Mouse (Mus musculus) liver, postnatal 0 days (tissue): Measurements from ENCODE around the gene Polr1e. TPM values are rescaled to one million over a fixed set of nuclear protein-coding genes. Genes with fewer than 3 reads are reported as not detected.

ENCODE experiments used
- ATAC-seq: fragments of 200-750 bp; cut with Nextera tagmentation; 2 replicates; pipeline ENCODE4 v1.8.0; 2017; ENCODE audit warnings: mild to moderate bottlenecking, moderate library complexity
- DNase-seq: peaks from one replicate; pipeline ENCODE4 v3.0.0-alpha.2; 2016
- H3K27ac ChIP-seq: fragments of 300-500 bp; sonication (generic); 2 replicates; pipeline ENCODE4 v1.5.1; 2014; ENCODE audit warnings: antibody characterized with exemption, moderate library complexity, mild to moderate bottlenecking, low read depth
- H3K27me3 ChIP-seq: fragments of 300-500 bp; sonication (generic); 2 replicates; pipeline ENCODE4 v1.6.1; 2014; ENCODE audit warnings: low read length, control low read depth, mixed read lengths; ENCODE audit not compliant: insufficient read depth
- H3K36me3 ChIP-seq: fragments of 300-500 bp; sonication (generic); replicated peaks from 2 replicates; pipeline ENCODE4 v1.6.1; 2014; ENCODE audit warnings: mild to moderate bottlenecking, control low read depth, low read length, moderate library complexity, mixed read lengths; ENCODE audit not compliant: insufficient read depth
- H3K4me1 ChIP-seq: fragments of 300-500 bp; sonication (generic); 2 replicates; pipeline ENCODE4 v1.6.1; 2014; ENCODE audit warnings: antibody characterized with exemption, mild to moderate bottlenecking, control low read depth; ENCODE audit not compliant: insufficient read depth
- H3K4me2 ChIP-seq: fragments of 300-500 bp; sonication (generic); 2 replicates; pipeline ENCODE4 v1.6.1; 2014; ENCODE audit warnings: low read depth, mild to moderate bottlenecking, low read length, moderate library complexity, mixed read lengths
- H3K4me3 ChIP-seq: fragments of 300-500 bp; sonication (generic); 2 replicates; pipeline ENCODE4 v1.5.1; 2014; ENCODE audit warnings: low read depth, low read length
- H3K9ac ChIP-seq: fragments of 300-500 bp; sonication (generic); replicated peaks from 2 replicates; pipeline ENCODE4 v1.6.1; 2014; ENCODE audit warnings: mild to moderate bottlenecking, moderate library complexity
- H3K9me3 ChIP-seq: fragments of 300-500 bp; sonication (generic); 2 replicates; pipeline ENCODE4 v1.6.1; 2016; ENCODE audit warnings: mild to moderate bottlenecking, control low read depth, low read length, mixed read lengths
- CTCF ChIP-seq: sonication (generic); IDR thresholded peaks from 2 replicates; pipeline ENCODE4 v1.5.1; 2016; ENCODE audit warnings: antibody characterized with exemption, low read depth
- EP300 ChIP-seq: IDR thresholded peaks from 2 replicates; pipeline ENCODE4 v1.6.1; 2016; ENCODE audit warnings: antibody characterized with exemption, low read depth, mild to moderate bottlenecking
- WGBS: fragments of 180-500 bp; shearing (Covaris S2); extraction: QIAGEN DNeasy Blood & Tissue Kit; methylation state at CpG from one replicate; pipeline ENCODE4 v1.1.7; 2014; ENCODE audit not compliant: insufficient replicate concordance; 5-methylcytosine and 5-hydroxymethylcytosine counted together
- polyA plus RNA-seq: library from polyadenylated mRNA; unstranded; fragments of >200 nt; fragmentation: Nextera tagmentation; extraction: Ambion mirVana; gene quantifications from 2 replicates; pipeline ENCODE4 v1.2.1, GENCODE M21; 2015

Polr1e gene
- polyA plus RNA-seq, 1 experiment from 2014 or later, result 11.0 TPM

DNA sequence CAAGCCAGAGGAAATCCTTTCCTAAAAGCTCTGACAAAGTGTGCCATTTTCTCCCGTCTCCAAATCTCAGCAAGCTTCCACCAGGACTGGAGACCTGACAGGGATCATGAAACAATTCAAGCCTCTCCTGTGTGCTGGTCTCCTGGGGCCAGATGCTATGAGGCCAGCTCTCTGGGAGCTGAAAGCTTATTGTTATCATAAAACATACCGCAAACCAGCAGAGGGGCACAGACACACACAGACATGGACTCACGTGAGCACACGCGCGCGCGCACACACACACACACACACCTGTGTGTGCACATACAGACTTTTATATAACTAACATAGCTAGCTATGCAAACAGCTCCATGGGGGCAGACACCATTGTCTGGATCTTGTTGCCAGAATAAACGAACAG is 64.6 kb downstream of the Polr1e start:
- Histone ChIP-seq H3K36me3 (peaks cover 7% of the 10 kb centered on the region; the same call in 1 of the 2 replicates), H3K27me3 (no peaks in the 10 kb centered on the region), H3K4me2 (peak overlapping the region; percentile 100), H3K4me1 (peaks cover 15% of the 10 kb centered on the region; the same call in 1 of the 2 replicates), H3K27ac (no peak overlapping the region), H3K9me3 (no peaks in the 10 kb centered on the region), H3K9ac (no peak overlapping the region), H3K4me3 (0 out of 2 replicates have a peak overlapping the region, but pooled peaks have one; percentile 7)
- 83% methylated on average over 9 of the region's 9 CpGs for WGBS
- ATAC-seq, result no peak
- no peak for TF ChIP-seq CTCF
- no peak for TF ChIP-seq EP300
- no peak for DNase-seq

DNA sequence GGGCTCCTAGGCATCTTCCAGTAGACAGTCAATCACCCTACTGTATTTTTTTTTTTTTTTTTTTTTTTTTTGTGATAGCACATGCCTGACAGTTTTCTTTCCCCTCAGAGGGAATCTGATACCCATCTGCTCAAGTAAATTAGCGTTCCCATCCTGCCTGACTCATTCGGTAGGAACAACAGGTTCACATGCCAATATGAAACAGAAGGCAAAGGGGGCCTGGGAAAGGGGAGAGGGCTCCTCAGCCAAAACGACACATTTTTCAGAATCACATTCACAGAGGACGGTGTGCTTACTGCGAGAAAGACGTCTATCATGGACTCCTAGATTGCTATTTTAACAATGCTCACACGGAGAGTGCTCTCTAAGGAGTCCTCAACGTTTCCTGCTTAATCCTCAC is 65.1 kb downstream of the Polr1e start:
- Histone ChIP-seq H3K27me3 (no peaks in the 10 kb centered on the region), H3K9ac (peak overlapping the region; percentile 87), H3K27ac (no peak overlapping the region), H3K4me3 (peak overlapping the region; percentile 95), H3K9me3 (no peaks in the 10 kb centered on the region), H3K4me2 (peak overlapping the region; percentile 100), H3K4me1 (peaks cover 15% of the 10 kb centered on the region; the same call in 1 of the 2 replicates), H3K36me3 (peaks cover 5% of the 10 kb centered on the region; the same call in 1 of the 2 replicates)
- no peak for DNase-seq
- WGBS, result 6% methylated on average over 8 of the region's 8 CpGs
- ATAC-seq, result no peak
- TF ChIP-seq EP300 (no peak), CTCF (no peak)

DNA sequence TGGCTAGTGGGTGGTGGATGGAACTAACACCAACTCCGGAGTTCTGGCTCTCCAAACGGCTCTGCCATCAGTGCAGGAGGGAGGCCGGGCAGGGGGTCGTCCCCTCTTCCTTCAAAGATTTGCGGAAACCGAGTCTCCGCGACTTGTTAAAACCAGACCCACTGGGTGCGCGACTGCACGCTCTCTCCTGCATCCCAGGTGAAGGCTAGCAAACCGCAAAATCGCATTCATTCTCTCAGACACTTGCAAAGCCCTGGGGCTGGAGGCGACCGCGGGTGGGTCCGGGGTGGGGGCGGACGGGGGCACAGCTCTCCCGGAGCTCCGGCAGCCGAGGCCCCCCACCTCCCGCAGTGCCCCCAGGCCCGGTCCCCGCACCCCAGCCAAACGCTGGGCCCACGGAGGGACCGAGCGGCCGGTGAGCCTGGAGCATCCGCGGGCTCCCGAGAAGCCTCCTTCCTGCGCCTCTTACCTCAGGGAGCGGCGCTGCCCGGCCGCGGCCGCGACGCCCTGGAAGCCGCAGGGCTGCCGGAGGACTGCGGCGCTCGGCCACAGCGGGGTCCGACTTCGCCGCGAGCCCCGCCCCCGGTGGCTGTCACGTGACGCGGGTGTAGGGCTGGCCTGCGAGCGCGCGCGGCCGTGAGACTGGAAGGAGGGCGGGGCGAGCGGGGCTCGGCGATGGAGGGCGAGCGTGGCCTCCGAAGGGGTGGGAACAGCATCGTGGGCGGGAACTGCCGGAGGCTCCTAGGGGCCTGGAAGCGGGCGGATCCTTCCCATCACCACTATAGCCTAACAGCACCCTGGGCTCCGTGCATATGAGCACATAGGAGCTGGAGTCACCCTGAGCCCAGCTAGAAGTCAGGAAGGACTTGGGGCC is 65.9 kb downstream of the Polr1e start, which contains the start of gene Fbxo10:
TSS of gene Fbxo10 (minus strand) at position 584 of the 874 bp plus-strand sequence.
- Histone ChIP-seq H3K4me3 (peak within 1 kb of the TSS; percentile 95), H3K9me3 (no peaks in the 10 kb centered on the region), H3K27ac (peak within 1 kb of the TSS; percentile 62; the same call in 1 of the 2 replicates), H3K4me1 (peaks cover 15% of the 10 kb centered on the region; the same call in 1 of the 2 replicates), H3K4me2 (peak within 1 kb of the TSS; percentile 100), H3K36me3 (0 out of 2 replicates have a peak, but pooled peaks cover under 1% of the 10 kb centered on the region), H3K9ac (peak within 1 kb of the TSS; percentile 87), H3K27me3 (no peaks in the 10 kb centered on the region)
- DNase-seq (peak; percentile 95), ATAC-seq (peak; percentile 96)
- WGBS, result under 1% methylated on average over 55 of the region's 77 CpGs
- TF ChIP-seq EP300, result no peak
- no peak for TF ChIP-seq CTCF

DNA sequence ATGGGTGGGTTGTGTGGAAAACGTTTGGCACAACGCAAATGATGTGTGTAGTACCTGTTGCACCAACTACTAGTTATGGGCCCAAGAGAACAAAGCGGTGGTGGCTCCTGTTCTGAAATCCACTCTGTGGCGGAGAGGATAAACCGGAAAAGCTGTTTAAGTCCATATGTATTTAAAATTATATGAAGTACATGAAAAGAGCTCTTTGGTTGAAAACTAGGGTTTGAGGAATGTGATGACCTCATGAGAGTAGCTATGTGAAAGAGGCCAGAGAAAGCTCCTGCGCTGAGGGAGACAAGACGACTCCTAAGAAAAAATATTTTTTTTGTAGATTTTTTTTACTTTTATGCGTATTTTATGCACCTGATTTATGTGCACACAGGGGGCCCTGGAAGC is 66.5 kb downstream of the Polr1e start:
- TF ChIP-seq CTCF, result no peak
- no peak for TF ChIP-seq EP300
- H3K36me3 ChIP-seq, result no peaks in the 10 kb centered on the region
- peak overlapping the region; percentile 100 for H3K4me2 ChIP-seq
- no peak for ATAC-seq
- no peak for DNase-seq
- 52% methylated on average over 8 of the region's 8 CpGs for WGBS
- H3K27me3 ChIP-seq, result no peaks in the 10 kb centered on the region
- no peaks in the 10 kb centered on the region for H3K9me3 ChIP-seq
- peak overlapping the region; percentile 95 for H3K4me3 ChIP-seq
- no peak overlapping the region; the same call in 1 of the 2 replicates for H3K9ac ChIP-seq
- H3K27ac ChIP-seq, result no peak overlapping the region
- H3K4me1 ChIP-seq, result peaks cover 15% of the 10 kb centered on the region; the same call in 1 of the 2 replicates

Other genes starting within 250 kb of the Polr1e start
- gene Grhpr, start 37.2 kb upstream of the Polr1e start, polyA plus RNA-seq, result 448 and 458 TPM in 2 replicates
- 5.4 and 6.5 TPM in 2 replicates for gene Zbtb5, start 6.2 kb upstream of the Polr1e start, polyA plus RNA-seq
- gene Fbxo10, start 66.0 kb downstream of the Polr1e start, polyA plus RNA-seq, result 1.5 and 2.0 TPM in 2 replicates
- 144 and 147 TPM in 2 replicates for gene Tomm5, start 89.5 kb downstream of the Polr1e start, polyA plus RNA-seq
- gene Frmpd1, start 166.3 kb downstream of the Polr1e start, polyA plus RNA-seq, result 0.02 and 0.04 TPM in 2 replicates